Mouse (Mus musculus) large intestine, adult 2 months (tissue): ENCODE data around the gene Sh3gl2. TPM values are rescaled to one million over a fixed set of nuclear protein-coding genes. Genes with fewer than 3 reads are reported as not detected.

Experiments
- DNase-seq: peaks from one replicate; pipeline ENCODE4 v3.0.0-alpha.2; 2012; ENCODE audit warnings: low read depth, low spot score
- WGBS: fragments of 180-500 bp; shearing (Covaris S2); methylation state at CpG from one replicate; pipeline ENCODE4 v1.1.7; 2018; 5-methylcytosine and 5-hydroxymethylcytosine counted together
- polyA plus RNA-seq: library from polyadenylated mRNA; depleted of rRNA; stranded (reverse); fragments of >200 nt; gene quantifications from 2 replicates; pipeline ENCODE4 v1.2.3, GENCODE M21; 2012

Sh3gl2 gene
- polyA plus RNA-seq, 1 experiment = 9.6 TPM

DNA sequence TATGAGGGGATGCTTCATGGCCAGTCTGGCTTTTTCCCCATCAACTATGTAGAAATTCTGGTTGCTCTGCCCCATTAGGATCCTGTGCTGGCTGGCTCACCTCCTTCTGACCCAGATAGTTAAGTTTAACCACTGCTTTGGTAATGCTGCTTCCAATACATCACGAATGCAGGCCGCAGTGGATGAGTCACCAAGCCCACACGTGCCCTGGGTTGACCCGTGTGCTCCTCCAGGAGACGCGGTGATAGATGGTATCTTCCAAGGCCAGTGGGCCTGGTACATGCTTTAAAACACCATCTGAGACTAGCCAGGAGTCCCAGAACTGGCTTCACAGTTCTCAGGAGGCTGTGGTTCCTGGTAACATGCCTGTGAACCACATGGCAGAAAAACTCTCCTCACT lies 182.8 kb downstream of the Sh3gl2 start:
- no peak for DNase-seq
- 94% methylated on average over 6 of the region's 6 CpGs for WGBS

DNA sequence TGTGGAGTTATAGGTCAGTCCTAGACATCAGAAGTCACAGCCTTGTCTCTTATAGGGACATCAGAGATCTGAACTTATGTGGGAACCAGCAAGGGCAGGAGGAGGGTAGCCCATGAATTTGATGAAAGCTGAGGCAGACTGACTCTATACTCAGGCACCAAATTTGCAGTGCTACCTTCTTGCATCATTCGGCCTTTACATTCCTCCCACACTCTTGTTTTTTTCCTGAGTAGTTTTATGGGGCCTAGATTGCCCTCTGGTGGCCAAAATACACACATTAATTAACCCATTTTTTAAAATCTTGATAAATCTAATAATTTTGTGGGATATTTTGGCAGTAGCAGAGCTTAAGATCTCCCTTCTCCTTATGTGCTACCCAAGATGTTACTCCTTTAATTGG lies 186.9 kb downstream of the Sh3gl2 start:
- WGBS = 53% methylated on average over 1 of the region's 1 CpGs
- DNase-seq = no peak

DNA sequence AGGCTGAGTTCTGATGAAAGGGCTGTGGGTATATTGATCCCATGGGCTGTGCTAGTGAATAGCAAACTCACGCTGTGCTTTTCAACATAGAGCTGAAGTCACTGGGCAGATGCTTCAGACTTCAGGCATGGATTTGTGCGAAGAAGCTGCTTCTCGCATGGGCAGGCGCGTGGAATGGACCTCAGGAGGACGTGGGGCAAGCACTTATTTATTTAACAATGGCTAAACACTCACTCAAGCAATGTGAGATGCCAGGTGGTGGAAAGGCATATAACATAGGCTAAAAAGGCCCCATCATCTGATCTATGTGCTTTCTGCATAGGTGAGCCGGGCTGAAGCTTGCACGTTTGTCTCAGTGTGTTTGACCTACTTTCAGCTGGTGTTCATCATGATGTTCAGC lies 193.8 kb downstream of the Sh3gl2 start:
- WGBS = 90% methylated on average over 8 of the region's 8 CpGs

DNA sequence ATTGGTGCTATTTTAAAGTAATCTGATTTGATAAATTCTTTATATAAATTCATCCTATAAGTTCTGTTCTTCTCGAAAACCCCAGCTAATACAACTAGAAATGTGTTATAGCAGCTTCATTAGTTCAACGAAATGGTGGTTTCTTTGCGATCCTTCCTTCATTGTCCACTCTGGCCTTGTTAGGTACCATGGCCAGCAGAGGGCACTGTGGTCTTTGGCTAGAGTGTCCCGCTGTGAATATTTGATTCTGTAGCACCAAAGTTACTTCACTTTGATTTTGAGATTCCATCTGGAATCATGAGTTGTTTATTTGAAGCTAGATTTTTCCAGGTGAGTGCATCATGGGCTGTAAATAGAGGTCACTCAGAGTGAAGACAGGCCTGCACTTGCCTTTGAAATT lies 197.9 kb downstream of the Sh3gl2 start:
- peak; percentile 27 for DNase-seq
- 40% methylated on average over 4 of the region's 4 CpGs for whole genome bisulfite sequencing

More for the DNA sequence above, 193.8 kb downstream of the Sh3gl2 start:
- DNase-seq = no peak

DNA sequence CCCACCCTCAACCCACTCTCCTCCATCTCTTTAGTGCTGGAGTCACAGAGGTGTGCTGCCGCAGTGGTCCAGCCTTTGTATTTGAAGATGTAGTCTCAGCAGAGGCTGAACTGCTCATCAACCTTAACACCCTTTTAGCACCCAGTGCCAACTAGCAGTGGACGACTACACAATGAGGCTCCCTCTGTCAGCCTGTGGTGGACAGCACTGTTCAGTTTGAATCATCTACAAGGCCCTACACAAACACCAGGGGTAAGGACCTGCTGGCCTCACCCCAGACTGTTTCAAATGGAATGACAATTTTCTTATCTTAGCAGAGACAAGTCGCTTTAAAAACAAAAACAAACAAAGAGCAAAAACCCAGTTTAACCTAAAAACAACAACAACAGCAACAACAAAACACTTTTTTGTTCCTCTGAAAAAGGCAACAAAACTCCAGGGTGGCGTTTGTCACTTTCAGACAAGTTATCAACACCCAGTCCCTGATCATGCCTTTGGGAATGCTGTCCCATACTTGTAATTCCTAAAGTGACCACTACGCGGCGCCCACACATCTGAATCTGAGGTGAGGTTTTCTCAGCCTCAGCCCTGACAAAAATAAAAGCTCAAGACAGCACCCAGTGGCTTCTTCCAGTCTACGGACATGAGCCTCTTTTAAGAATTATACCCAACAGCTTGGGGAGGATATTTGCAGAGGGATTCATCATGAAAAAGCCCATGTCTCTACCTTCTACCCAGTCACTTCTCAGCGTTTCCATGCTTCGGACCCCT lies 199.7 kb downstream of the Sh3gl2 start:
- 42% methylated on average over 10 of the region's 10 CpGs for WGBS

DNA sequence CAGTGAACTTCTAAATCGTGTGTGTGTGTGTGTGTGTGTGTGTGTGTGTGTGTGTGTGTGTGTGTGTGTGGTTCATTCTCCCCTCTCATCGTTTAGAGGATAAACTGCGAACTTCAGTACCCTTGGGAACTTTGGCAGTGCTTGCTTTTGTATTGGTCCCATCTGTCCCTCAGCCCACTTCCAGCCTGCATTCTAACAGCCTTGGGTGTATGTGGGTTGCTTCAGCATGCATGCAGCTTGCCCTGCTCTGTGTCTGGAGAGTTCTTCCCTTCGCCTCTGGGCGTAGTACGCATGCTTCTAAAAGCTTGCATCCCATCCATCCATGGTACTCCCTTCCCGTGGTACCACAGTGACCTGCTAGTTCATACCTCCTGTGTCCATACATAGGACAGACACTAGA lies 200.3 kb downstream of the Sh3gl2 start:
- WGBS = 75% methylated on average over 7 of the region's 7 CpGs
- no peak for DNase-seq

More for the DNA sequence above, 199.7 kb downstream of the Sh3gl2 start:
- DNase-seq = peak; percentile 21

DNA sequence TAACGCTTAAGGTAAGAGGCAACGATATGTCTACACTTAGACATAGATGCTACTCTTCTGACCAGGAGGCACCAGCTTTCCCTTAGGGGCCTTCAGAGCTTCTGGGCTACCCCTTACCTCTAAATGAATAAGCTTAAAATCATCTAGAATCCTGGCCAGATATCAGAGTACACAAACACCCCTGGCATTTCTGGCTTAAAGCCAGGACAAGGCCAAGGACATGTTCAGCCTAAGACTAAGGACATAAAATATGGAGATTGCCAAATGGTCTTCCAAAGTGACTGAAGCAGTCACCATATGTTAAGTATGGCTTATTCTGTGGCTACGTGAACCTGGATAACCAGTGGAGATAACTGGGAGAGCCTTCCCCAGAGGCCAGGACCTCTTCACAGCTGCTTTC lies 211.5 kb downstream of the Sh3gl2 start:
- 91% methylated on average over 3 of the region's 3 CpGs for WGBS
- DNase-seq = no peak

DNA sequence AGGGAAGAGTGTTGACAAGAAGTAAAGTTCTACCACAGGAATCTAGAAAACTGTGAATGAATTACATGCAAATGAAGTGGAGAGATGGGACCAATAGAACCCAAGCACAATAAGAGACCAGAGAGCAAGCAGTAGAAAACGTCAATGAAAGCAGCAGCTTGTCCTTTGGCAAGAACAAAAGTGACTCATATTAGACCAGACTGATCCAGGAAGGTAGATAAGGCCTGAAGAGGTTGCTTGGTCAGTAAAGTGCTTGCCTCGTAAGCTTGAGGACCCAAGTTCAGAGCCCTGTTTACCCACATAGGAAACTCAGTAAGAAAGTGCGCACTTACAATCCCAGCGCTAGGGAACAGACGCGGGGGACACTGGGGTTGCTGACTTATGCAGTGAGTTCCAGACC lies 215.5 kb downstream of the Sh3gl2 start:
- 72% methylated on average over 6 of the region's 6 CpGs for WGBS
- DNase-seq = no peak

DNA sequence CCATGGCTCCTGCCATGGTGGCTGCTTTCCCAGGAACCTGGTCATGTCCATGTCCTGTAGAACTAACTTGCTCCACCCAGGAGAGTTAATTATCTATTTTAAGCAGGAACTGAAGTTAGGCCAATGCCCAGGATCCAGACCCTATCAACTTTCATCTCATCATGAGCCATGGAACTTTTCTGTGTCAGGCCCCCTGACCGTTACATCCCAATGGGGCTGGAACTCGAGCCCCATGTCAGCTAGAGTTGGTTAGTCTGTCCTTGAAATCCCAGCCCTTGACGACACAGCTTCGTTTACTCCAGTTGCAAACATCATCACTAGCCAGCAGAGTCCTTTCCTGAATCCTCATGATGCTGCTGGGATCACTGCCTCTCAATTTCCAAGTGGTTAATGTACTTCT lies 221.3 kb downstream of the Sh3gl2 start:
- WGBS = 68% methylated on average over 4 of the region's 4 CpGs
- DNase-seq = no peak

DNA sequence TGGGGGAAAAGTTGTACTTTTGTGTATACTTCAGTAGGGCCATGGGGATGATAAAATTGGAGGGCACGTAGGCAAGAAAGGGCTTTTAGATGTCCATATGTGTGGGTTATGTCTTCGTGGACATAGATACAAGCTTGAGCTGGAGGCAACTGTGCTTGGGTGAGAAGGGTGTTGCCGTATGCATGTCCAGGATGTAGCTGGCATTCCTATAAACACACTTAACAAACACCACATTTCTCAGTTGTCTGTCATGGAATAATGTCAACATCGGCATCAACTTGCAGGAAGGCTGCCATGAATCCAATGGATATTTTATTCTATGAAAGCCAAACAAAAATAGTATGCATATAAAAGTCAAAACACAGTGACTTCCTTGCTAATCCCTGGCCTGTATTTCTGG lies 227.9 kb downstream of the Sh3gl2 start:
- WGBS = 74% methylated on average over 4 of the region's 4 CpGs
- DNase-seq = no peak

DNA sequence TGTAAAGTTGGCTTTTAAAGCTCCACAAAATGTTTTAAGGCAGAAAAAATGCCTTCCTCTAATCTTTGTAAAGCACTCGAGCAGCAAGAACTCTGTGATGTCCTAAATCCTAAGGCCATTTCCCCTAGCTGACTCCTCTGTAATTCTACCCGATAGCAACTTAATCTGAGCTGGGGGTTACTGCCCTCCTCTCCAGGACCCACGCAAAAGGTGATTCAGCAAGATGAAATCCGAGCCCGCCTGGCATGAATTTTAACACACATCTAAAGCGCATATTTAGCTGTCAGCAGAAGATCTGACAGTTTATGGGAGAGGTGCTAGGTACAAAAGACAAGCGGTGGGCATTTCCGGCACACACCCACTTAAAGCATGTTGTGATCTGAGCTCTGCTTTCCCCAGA lies 229.8 kb downstream of the Sh3gl2 start:
- 32% methylated on average over 8 of the region's 8 CpGs for WGBS

DNA sequence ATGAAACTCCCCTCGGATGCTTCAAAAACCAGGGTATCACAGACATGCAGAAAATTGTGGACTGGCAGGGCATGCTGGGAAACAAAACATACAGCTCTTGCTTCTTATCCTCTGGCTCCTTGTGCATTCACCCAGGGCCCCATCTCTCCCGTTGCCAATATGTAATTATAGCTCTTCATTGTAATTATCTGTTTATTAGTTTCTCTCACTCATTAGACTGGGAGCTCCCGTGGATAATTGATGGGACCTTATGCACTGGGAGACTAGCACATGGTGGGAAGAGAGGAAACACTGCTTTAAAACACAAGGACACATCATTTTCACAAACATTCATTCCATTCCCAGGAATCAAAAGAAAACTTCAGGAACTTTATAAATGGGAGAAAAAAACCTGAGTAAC lies 233.9 kb downstream of the Sh3gl2 start:
- 55% methylated on average over 3 of the region's 3 CpGs for WGBS

More for the DNA sequence above, 229.8 kb downstream of the Sh3gl2 start:
- no peak for DNase-seq

DNA sequence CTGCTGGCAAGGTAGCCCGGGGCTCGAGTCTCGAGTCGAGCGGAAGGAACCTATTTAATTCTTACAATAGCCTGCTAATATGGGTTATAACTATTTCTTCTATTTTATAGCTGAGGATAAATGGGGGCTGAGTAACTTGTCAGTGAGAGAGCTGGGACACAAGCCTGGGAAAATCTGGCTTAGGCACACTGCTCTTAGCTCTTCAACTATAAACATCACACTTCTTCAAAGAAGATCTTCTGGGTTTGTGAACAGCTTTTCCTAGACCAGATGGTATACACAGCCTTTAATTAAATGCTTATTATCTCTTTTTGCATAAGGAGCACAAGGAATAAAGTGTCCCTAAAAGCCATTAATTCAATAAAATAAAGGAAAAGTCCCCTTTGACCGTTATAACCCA lies 278.7 kb downstream of the Sh3gl2 start:
- WGBS = 90% methylated on average over 6 of the region's 6 CpGs

More for the DNA sequence above, 233.9 kb downstream of the Sh3gl2 start:
- no peak for DNase-seq

DNA sequence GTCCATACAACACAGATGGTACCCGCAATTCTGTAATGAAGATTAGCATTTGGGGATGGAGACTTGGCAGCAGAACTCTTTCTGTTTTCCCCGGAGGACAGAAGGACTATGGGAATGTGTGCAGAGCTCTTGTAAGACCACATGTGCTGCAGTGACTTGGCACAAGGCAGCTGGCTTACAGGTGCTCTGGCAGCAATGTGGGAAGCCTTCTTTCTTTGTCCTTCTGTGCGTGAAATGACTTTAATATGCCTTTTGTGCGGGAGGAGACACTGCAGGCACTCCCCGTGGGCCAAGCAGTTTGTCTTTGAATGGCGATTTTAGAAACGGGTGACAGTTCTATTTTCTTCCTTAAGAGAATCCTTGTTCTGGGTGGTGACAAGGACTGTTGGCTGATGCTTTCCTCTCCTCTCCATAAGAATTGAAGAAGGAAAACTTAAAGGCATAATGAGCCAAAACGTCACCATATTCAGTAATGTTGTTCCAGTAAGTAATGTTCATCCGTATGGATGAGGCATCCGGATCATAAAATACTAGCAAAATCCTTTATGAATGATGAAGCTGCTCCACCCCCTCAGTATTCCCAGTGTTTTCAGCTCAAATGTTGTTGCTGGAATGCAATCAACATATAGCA lies 281.5 kb downstream of the Sh3gl2 start:
- 81% methylated on average over 10 of the region's 10 CpGs for whole genome bisulfite sequencing
- no peak for DNase-seq

More for the DNA sequence above, 278.7 kb downstream of the Sh3gl2 start:
- DNase-seq = no peak

DNA sequence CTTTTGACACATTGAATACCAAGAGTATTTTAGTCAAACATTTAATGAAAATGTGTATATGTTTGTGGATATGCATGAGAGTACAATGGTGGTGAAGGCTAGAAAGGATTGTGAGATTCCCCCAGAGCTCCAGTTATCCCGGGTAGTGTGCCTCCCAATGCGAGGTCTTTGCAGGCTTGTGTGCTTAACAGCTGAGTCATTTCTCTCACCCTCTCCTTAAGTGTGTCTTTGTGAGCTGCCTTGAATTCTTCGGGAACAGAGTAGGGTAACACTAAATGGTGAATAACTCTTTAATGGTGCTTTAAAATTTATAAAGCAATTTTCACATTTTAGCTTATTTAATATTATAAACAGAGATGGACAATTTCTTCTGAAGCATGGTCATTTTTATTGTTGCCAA lies 300.8 kb downstream of the Sh3gl2 start:
- no peak for DNase-seq
- 39% methylated on average over 3 of the region's 3 CpGs for WGBS

DNA sequence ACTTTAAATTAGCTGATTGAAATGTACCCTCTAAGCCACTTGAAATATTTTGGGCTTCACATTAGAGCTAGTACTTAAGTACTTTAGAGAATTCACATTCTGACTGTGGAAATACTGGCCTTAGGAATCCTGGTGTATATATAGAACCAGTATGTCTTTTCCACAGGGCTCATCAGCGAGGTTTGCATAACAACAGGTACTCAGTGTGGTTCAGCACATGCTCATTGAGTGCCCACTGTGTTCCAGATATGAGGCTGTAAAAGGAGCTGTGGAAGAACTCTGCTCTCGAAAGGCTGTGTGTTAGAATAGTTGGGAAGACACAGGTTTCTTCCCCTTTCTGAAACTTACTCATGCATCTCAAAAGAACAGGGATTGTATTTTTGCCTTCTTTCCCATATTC lies 302.1 kb downstream of the Sh3gl2 start:
- 45% methylated on average over 2 of the region's 2 CpGs for WGBS
- no peak for DNase-seq

DNA sequence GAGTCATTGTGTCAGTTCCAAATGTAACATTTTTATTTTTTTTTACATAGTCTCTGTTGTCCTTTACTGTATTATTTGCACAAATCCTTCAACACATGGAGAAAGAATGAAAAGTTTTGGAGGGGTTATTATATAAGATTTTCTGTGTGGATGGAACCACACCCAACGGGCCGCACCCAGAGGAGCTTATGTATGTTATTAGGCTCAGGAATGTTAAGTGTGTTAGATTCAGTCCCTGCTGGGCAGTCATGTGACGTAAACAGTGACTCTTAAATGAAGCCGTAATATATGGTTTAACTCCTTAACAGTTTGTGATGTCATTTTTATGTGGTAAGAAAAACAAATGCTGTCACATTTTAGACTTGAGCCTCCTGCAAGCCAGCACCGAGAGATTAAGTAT lies 302.6 kb downstream of the Sh3gl2 start:
- WGBS = 37% methylated on average over 5 of the region's 5 CpGs

DNA sequence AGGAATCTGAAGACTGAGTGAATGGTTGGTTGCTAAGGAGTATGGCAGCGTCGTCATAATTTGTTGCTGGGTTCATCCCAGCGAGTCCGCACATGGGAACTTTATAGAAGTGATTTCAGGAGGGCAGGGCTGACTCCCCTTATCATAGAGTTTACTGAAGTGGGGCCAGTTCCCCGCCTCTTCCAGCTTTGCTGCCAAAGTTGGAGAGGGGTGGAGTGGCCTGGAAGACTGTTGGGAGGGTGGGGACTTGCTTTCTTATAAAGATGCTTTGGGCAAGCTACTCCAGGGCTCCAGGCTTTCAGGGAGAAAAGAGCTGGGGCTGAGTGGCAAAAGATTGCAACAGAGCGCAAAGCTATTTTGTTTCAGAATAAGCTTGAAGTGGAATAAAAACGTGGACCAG lies 308.4 kb downstream of the Sh3gl2 start:
- 21% methylated on average over 7 of the region's 7 CpGs for WGBS
- no peak for DNase-seq

More for the DNA sequence above, 302.6 kb downstream of the Sh3gl2 start:
- no peak for DNase-seq

DNA sequence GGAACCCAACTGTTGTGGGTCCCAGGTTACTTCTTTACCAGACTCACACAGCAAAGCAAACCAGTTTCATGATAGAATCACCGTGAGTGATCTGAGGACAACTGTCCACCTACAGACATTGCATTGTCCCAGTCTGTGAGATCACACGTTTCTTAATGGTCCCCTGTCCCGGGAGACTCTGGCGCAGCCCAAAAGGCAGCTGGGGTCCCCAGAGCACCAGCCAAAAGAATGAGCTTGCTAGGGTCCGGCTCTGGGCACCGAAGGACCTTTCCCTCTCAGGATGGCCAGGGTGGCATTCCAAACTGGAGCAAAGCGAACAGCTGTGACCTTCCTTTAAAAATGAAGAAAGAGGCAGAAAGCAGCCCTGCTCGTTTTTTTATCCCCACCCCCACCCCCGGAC lies 308.9 kb downstream of the Sh3gl2 start, which contains the start of gene Adamtsl1:
Adamtsl1 (plus strand) TSS at position 381 of the 400 bp plus-strand sequence.
- 6% methylated on average over 9 of the region's 9 CpGs for WGBS
- DNase-seq = no peak

DNA sequence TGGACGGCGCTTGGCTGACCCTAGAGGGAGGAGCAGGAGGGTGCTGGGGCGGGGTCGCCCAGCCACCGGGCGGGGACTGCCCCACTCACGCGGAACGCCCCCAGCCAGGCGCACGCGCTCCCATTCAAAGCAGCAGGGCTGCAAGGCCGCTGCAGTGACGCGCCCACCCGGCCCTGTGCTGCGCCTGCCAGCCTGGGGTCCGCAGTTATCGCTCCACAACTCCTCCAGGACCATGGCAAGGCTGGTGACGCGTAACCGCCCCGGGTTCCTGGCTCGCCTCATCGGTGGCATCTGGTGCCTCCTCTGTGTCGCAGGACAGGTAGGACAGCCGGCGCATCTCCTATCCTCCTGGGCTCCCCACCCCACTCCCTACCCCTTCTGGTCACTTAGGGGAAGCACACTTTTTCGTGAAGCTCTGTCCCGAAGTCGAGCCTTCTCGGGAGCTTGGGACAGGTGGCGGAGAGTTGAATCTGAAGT lies 309.3 kb downstream of the Sh3gl2 start:
- no peak for DNase-seq
- 3% methylated on average over 33 of the region's 33 CpGs for WGBS

DNA sequence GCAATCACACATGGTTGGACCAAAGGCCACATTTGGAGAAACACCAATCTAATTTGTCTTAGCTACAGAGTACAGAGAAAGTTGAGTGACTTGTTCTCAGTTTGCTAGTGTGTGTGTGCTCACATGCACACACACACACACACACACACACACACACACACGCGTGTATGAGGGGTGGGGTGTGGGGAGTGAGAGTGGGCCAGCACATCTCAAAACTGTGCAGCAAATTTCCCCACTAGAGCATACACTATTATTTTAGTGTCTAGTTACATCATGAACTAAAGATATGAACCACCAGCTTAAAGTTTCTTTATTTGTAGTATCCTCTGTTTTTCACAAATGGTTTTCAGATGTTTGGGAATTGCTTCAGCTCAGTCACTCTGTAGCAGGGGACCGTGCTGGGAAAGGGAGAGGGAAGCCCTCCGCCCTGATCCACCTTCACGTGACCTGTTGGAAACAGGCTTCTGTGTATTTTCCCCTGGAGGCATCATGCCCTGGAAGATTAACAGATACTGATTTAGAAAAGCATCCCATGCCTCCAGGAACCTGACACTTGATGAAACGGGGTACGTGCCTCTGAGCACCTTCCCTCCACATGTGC lies 322.1 kb downstream of the Sh3gl2 start:
- WGBS = 85% methylated on average over 7 of the region's 7 CpGs
- DNase-seq = no peak
